Mouse (Mus musculus) embryonic facial prominence, embryonic 10.5 days (tissue): ENCODE results near the gene Hipk2. TPM values are rescaled to one million over a fixed set of nuclear protein-coding genes. Genes with fewer than 3 reads are reported as not detected.

Experiments
- DNase-seq: peaks from one replicate; pipeline ENCODE4 v3.0.0-alpha.2; 2017; ENCODE audit warnings: low spot score
- H3K27ac ChIP-seq: fragments of 300-500 bp; sonication (generic); replicated peaks from 2 replicates; pipeline ENCODE4 v1.5.1; 2016; ENCODE audit warnings: mild to moderate bottlenecking
- H3K27me3 ChIP-seq: fragments of 300-500 bp; sonication (generic); replicated peaks from 2 replicates; pipeline ENCODE4 v1.6.1; 2016; ENCODE audit warnings: low read depth, mild to moderate bottlenecking; ENCODE audit not compliant: poor library complexity, severe bottlenecking
- H3K36me3 ChIP-seq: fragments of 300-500 bp; sonication (generic); replicated peaks from 2 replicates; pipeline ENCODE4 v1.6.1; 2016; ENCODE audit warnings: mild to moderate bottlenecking, moderate library complexity
- H3K4me1 ChIP-seq: fragments of 300-500 bp; sonication (generic); 2 replicates; pipeline ENCODE4 v1.6.1; 2016
- H3K4me3 ChIP-seq: fragments of 300-500 bp; sonication (generic); 2 replicates; pipeline ENCODE4 v1.5.1; 2016; ENCODE audit warnings: mild to moderate bottlenecking, moderate library complexity
- H3K9me3 ChIP-seq: fragments of 300-500 bp; sonication (generic); 2 replicates; pipeline ENCODE4 v1.6.1; 2016; ENCODE audit warnings: mild to moderate bottlenecking
- WGBS: fragments of 180-500 bp; shearing (Covaris S2); methylation state at CpG from one replicate; pipeline ENCODE4 v1.1.7; 2016; 5-methylcytosine and 5-hydroxymethylcytosine counted together
- polyA plus RNA-seq: library from polyadenylated mRNA; unstranded; fragments of >200 nt; fragmentation: Nextera tagmentation; extraction: Ambion mirVana; gene quantifications from 2 replicates; pipeline ENCODE4 v1.2.1, GENCODE M21; 2016

Gene Hipk2
- polyA plus RNA-seq, 1 experiment from 2014 or later: 24.5 TPM

GRCm38 (mm10) chr6:38769627-38770026, 106.3 kb downstream of the Hipk2 start:
- Histone ChIP-seq H3K4me3 (no peak overlapping the region), H3K36me3 (peaks cover 47% of the 10 kb centered on the region), H3K4me1 (peaks cover 11% of the 10 kb centered on the region), H3K27ac (no peak overlapping the region), H3K9me3 (no peaks in the 10 kb centered on the region), H3K27me3 (no peaks in the 10 kb centered on the region)
- WGBS: 91% methylated on average over 2 of the region's 2 CpGs
- DNase-seq: no peak

GRCm38 (mm10) chr6:38762588-38763265, 113.2 kb downstream of the Hipk2 start:
- no peaks in the 10 kb centered on the region for H3K9me3 ChIP-seq
- peaks cover 36% of the 10 kb centered on the region for H3K4me1 ChIP-seq
- H3K36me3 ChIP-seq: peaks cover 37% of the 10 kb centered on the region
- no peak overlapping the region for H3K27ac ChIP-seq
- H3K4me3 ChIP-seq: no peak overlapping the region
- H3K27me3 ChIP-seq: no peaks in the 10 kb centered on the region
- whole genome bisulfite sequencing: 88% methylated on average over 6 of the region's 6 CpGs
- DNase-seq: no peak

- Histone ChIP-seq H3K9me3 (no peaks in the 10 kb centered on the region), H3K4me3 (no peak overlapping the region), H3K4me1 (peaks cover 36% of the 10 kb centered on the region), H3K27me3 (no peaks in the 10 kb centered on the region), H3K36me3 (peaks cover 30% of the 10 kb centered on the region), H3K27ac (no peak overlapping the region)
- 77% methylated on average over 7 of the region's 7 CpGs for WGBS
- DNase-seq: no peak
Measured at GRCm38 (mm10) chr6:38762006-38762405, 114.0 kb downstream of the Hipk2 start.

DNA sequence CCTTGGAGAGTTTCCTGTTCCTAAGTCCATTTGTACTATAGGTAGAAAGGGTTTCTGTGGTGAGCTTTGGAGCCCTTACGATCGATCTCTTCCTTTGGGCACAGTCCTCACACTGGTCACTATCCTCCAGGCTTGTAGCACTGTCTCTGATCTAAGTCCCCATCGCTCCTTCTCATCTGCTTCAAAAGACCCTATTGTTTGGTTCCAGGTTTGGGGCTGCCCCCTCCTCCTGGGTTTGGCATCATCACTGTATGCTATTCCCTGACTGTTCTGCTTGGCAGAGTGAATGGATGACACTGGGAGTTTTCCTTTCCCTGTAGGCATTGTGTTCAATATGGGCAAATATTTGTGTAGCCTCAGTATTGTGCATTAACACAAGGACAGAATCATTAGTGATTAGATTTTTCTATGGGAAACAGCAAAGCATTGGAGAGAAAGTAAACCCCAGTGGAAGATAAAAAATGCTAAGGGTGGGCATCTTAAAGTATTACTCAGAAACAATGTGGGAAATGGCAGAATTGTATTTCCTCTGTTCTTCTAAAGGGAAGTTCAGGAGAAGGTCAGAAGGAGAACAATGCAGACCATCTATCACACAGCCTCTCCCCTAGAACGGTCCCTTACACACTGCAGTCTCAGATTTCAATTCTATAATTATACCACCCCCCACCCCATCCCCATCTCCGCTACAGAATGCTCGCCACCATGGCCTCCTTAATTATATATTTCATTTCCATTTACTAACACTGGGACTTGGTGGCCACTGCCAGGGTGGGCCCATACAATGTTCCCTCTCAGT, 114.9 kb downstream of the Hipk2 start:
- Histone ChIP-seq H3K27me3 (no peaks in the 10 kb centered on the region), H3K4me3 (no peak overlapping the region), H3K36me3 (peaks cover 21% of the 10 kb centered on the region), H3K4me1 (peaks cover 36% of the 10 kb centered on the region), H3K27ac (peak overlapping the region; percentile 27; the same call in 1 of the 2 replicates), H3K9me3 (no peaks in the 10 kb centered on the region)
- WGBS: 54% methylated on average over 6 of the region's 6 CpGs
- DNase-seq: no peak

GRCm38 (mm10) chr6:38759922-38760620, 115.9 kb downstream of the Hipk2 start:
- Histone ChIP-seq H3K4me3 (no peak overlapping the region), H3K27me3 (no peaks in the 10 kb centered on the region), H3K36me3 (peaks cover 16% of the 10 kb centered on the region), H3K9me3 (no peaks in the 10 kb centered on the region), H3K4me1 (peaks cover 33% of the 10 kb centered on the region), H3K27ac (no peak overlapping the region)
- WGBS: 55% methylated on average over 6 of the region's 6 CpGs
- no peak for DNase-seq

GRCm38 (mm10) chr6:38759186-38759585, 116.8 kb downstream of the Hipk2 start:
- H3K4me1 ChIP-seq: peaks cover 31% of the 10 kb centered on the region
- WGBS: 90% methylated on average over 3 of the region's 3 CpGs
- DNase-seq: no peak

DNA sequence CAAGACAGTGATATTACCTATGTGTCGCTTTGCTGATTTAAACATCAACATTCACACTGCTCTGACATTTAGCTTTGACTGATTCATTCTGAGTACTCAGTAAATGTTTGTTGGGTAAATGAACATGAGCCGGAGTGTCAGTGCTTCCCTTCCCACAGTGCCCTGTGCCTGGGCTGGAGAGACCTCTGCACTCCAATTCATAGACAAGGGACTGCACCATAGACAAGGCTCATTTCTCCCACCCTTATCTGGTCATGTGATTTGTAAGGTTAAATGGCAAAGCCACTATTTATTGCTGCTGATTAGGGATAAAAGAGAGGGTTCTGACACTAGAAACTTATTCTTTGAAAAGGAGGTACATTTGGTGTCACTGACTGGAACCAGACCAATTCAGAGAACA, 118.4 kb downstream of the Hipk2 start:
- Histone ChIP-seq H3K4me1 (peaks cover 29% of the 10 kb centered on the region), H3K4me3 (no peak overlapping the region), H3K27me3 (no peaks in the 10 kb centered on the region), H3K9me3 (no peaks in the 10 kb centered on the region), H3K27ac (no peak overlapping the region), H3K36me3 (peaks cover 17% of the 10 kb centered on the region)
- no peak for DNase-seq
- 95% methylated on average over 2 of the region's 2 CpGs for WGBS

More at GRCm38 (mm10) chr6:38759186-38759585, 116.8 kb downstream of the Hipk2 start:
- H3K27ac ChIP-seq: no peak overlapping the region
- H3K9me3 ChIP-seq: no peaks in the 10 kb centered on the region
- H3K36me3 ChIP-seq: peaks cover 19% of the 10 kb centered on the region
- H3K4me3 ChIP-seq: no peak overlapping the region
- H3K27me3 ChIP-seq: no peaks in the 10 kb centered on the region

- H3K27me3 ChIP-seq: no peaks in the 10 kb centered on the region
- 90% methylated on average over 4 of the region's 4 CpGs for WGBS
- peaks cover 23% of the 10 kb centered on the region for H3K36me3 ChIP-seq
- no peaks in the 10 kb centered on the region for H3K9me3 ChIP-seq
- no peak for DNase-seq
- H3K4me3 ChIP-seq: no peak overlapping the region
- no peak overlapping the region for H3K27ac ChIP-seq
- H3K4me1 ChIP-seq: peaks cover 24% of the 10 kb centered on the region
Measured at GRCm38 (mm10) chr6:38756968-38757367, 119.0 kb downstream of the Hipk2 start.

DNA sequence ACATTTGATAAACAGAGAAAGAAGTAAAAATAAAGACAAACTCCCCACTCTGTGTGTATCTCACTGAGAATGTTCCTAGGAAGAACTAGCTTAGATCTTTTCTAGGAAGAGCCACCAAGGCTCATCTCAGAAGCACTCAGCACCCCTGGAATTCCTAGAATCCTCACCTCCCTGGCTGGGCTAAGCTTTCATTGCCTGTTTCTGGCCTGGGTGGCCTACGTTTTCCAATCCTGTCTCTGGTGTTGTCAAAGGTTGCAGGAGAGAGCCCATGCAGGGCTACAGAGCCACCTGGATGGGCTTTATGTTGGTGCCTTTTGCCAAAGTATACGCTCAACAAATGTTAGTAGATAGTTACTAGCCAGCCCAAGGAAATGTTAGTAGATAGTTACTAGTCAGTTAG, 120.0 kb downstream of the Hipk2 start:
- no peak for DNase-seq
- Histone ChIP-seq H3K4me1 (peaks cover 14% of the 10 kb centered on the region), H3K9me3 (no peaks in the 10 kb centered on the region), H3K27ac (no peak overlapping the region), H3K36me3 (peaks cover 23% of the 10 kb centered on the region), H3K27me3 (no peaks in the 10 kb centered on the region), H3K4me3 (no peak overlapping the region)
- 79% methylated on average over 2 of the region's 2 CpGs for WGBS

DNA sequence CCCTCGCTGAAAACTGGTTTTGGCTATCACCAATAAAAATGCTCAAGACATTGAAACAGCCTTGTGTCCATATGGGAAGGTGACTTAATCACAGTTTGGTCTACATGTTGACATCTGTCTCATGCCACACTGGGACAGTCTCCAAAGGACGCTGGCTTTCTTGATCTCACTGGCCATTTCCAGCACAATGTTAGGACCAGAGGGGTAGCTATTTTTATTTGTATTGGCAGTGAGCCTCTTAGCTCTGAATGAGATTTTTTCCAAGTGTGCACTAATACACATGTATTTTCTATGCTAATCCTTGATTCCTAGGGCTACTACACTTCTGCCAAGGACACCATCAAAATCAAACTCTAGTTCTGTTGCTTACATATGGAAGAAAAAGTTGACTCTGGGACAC, 120.8 kb downstream of the Hipk2 start:
- H3K27ac ChIP-seq: no peak overlapping the region
- peaks cover 23% of the 10 kb centered on the region for H3K36me3 ChIP-seq
- H3K27me3 ChIP-seq: no peaks in the 10 kb centered on the region
- H3K4me1 ChIP-seq: peaks cover 7% of the 10 kb centered on the region
- no peak for DNase-seq
- WGBS: 94% methylated on average over 2 of the region's 2 CpGs
- no peaks in the 10 kb centered on the region for H3K9me3 ChIP-seq
- H3K4me3 ChIP-seq: no peak overlapping the region

DNA sequence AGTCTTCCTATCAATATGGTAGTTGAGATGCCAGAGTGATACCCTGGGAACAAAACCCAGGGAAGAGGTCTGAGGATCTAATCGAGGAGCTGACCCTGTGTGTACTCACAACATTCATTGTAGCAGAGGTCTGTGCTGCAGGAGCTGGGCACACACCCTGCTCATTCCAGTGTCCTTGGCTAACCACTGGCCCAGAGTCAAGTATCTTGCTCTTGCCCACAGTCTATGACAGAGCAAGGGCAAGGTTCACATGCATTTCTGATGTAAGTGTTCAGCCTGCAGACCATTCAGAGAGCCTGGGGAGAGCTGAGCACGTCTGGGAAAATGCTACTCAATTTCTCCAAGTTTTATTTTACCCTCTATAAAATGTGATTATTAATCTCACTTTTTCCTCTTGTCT, 122.2 kb downstream of the Hipk2 start:
- DNase-seq: no peak
- Histone ChIP-seq H3K27ac (no peak overlapping the region), H3K9me3 (no peaks in the 10 kb centered on the region), H3K36me3 (peaks cover 23% of the 10 kb centered on the region), H3K27me3 (no peaks in the 10 kb centered on the region), H3K4me3 (no peak overlapping the region), H3K4me1 (peaks cover 7% of the 10 kb centered on the region)
- WGBS: 90% methylated on average over 2 of the region's 2 CpGs

- H3K36me3 ChIP-seq: peaks cover 23% of the 10 kb centered on the region
- DNase-seq: no peak
- WGBS: 78% methylated on average over 2 of the region's 2 CpGs
- no peaks in the 10 kb centered on the region for H3K27me3 ChIP-seq
- no peak overlapping the region for H3K4me3 ChIP-seq
- H3K4me1 ChIP-seq: peaks cover 14% of the 10 kb centered on the region
- H3K27ac ChIP-seq: no peak overlapping the region
- H3K9me3 ChIP-seq: no peaks in the 10 kb centered on the region
Measured at GRCm38 (mm10) chr6:38753025-38753424, 122.9 kb downstream of the Hipk2 start.
